Mouse (Mus musculus) MEL (cell line): ENCODE data around the gene Krt80. TPM values are rescaled to one million over a fixed set of nuclear protein-coding genes. Genes with fewer than 3 reads are reported as not detected.

ENCODE experiments used
- DNase-seq: peaks from one replicate; pipeline ENCODE4 v3.0.0; 2011; ENCODE audit warnings: low read depth, low spot score
- H3K27ac ChIP-seq: 2 replicates; pipeline ENCODE4 v1.5.1; 2012; ENCODE audit warnings: low read depth, mild to moderate bottlenecking, control low read depth, low read length, moderate library complexity; ENCODE audit not compliant: control insufficient read depth
- H3K27me3 ChIP-seq, 2 experiments: fragments of 150-350 bp in 1 of 2; sonication (generic) in 1 of 2; 2 replicates each; pipeline ENCODE4 v1.6.1; 2012; ENCODE audit warnings: low read length in 2 of 2, mild to moderate bottlenecking in 2 of 2, improper control_type of control experiment in 1 of 2, moderate library complexity in 1 of 2; ENCODE audit not compliant: insufficient read depth in 2 of 2, control insufficient read depth in 1 of 2
- H3K36me3 ChIP-seq, 2 experiments: 2 replicates each; pipeline ENCODE4 v1.6.1; 2012 to 2014; ENCODE audit warnings: low read length in 2 of 2, improper control_type of control experiment in 1 of 2, inconsistent platforms in 1 of 2, mild to moderate bottlenecking in 1 of 2; ENCODE audit not compliant: insufficient read depth in 2 of 2, control insufficient read depth in 1 of 2
- H3K4me1 ChIP-seq, 2 experiments: fragments of 150-350 bp in 1 of 2; sonication (generic) in 1 of 2; 2 replicates each; pipeline ENCODE4 v1.6.1; 2012; ENCODE audit warnings: low read length in 2 of 2, improper control_type of control experiment in 1 of 2, mild to moderate bottlenecking in 1 of 2; ENCODE audit not compliant: insufficient read depth in 2 of 2, control insufficient read depth in 1 of 2
- H3K4me3 ChIP-seq, 2 experiments: fragments of 150-350 bp in 1 of 2; sonication (generic) in 1 of 2; 2 replicates each; pipeline ENCODE4 v1.5.1; 2012; ENCODE audit warnings: low read depth in 2 of 2, low read length in 2 of 2, mild to moderate bottlenecking in 2 of 2, moderate library complexity in 2 of 2, control low read depth in 1 of 2, improper control_type of control experiment in 1 of 2; ENCODE audit not compliant: control insufficient read depth in 1 of 2, insufficient read depth in 1 of 2
- H3K79me2 ChIP-seq: 2 replicates; pipeline ENCODE4 v1.6.1; 2012; ENCODE audit warnings: mild to moderate bottlenecking, low read length, moderate library complexity; ENCODE audit not compliant: control insufficient read depth, poor library complexity, insufficient read depth
- H3K9ac ChIP-seq: 2 replicates; pipeline ENCODE4 v1.6.1; 2012; ENCODE audit warnings: low read depth, mild to moderate bottlenecking, control low read depth, low read length, moderate library complexity; ENCODE audit not compliant: control insufficient read depth, poor library complexity, severe bottlenecking
- H3K9me3 ChIP-seq: fragments of 150-350 bp; sonication (generic); replicated peaks from 2 replicates; pipeline ENCODE4 v1.6.1; 2012; ENCODE audit warnings: mild to moderate bottlenecking, low read length, improper control_type of control experiment, moderate library complexity; ENCODE audit not compliant: insufficient read depth
- BHLHE40 ChIP-seq: IDR thresholded peaks from 2 replicates; pipeline ENCODE4 v1.6.1; 2012; ENCODE audit warnings: low read depth, mild to moderate bottlenecking, inconsistent platforms, low read length, improper control_type of control experiment, borderline replicate concordance
- CTCF ChIP-seq, 3 experiments: IDR thresholded peaks in 2 of 3; conservative IDR thresholded peaks in 1 of 3; 2 replicates each; pipeline ENCODE4 v1.5.1; 2011 to 2012; ENCODE audit warnings: low read length in 3 of 3, low read depth in 2 of 3, mild to moderate bottlenecking in 2 of 3, improper control_type of control experiment in 1 of 3, inconsistent platforms in 1 of 3, mixed read lengths in 1 of 3, moderate library complexity in 1 of 3; ENCODE audit not compliant: control insufficient read depth in 1 of 3, insufficient read depth in 1 of 3, poor library complexity in 1 of 3, severe bottlenecking in 1 of 3
- HCFC1 ChIP-seq: IDR thresholded peaks from 2 replicates; pipeline ENCODE4 v1.6.1; 2012; ENCODE audit warnings: low read depth, mild to moderate bottlenecking, inconsistent platforms, low read length, improper control_type of control experiment, moderate library complexity
- JUND ChIP-seq: IDR thresholded peaks from 2 replicates; pipeline ENCODE4 v1.6.1; 2011; ENCODE audit warnings: low read depth, mild to moderate bottlenecking, improper control_type of control experiment, low read length
- KAT2A ChIP-seq: conservative IDR thresholded peaks from 2 replicates; pipeline ENCODE4 v1.6.1; 2012; ENCODE audit warnings: low read depth, low read length, improper control_type of control experiment, inconsistent platforms
- MAFK ChIP-seq: IDR thresholded peaks from 2 replicates; pipeline ENCODE4 v1.6.1; 2011; ENCODE audit warnings: low read depth, mild to moderate bottlenecking, low read length, improper control_type of control experiment, borderline replicate concordance
- MAX ChIP-seq: IDR thresholded peaks from 2 replicates; pipeline ENCODE4 v1.6.1; 2011; ENCODE audit warnings: low read length, improper control_type of control experiment
- POLR2A ChIP-seq, 2 experiments: IDR thresholded peaks; 2 replicates each; pipeline ENCODE4 v1.6.1; 2011 to 2012; ENCODE audit warnings: low read length in 2 of 2, mild to moderate bottlenecking in 2 of 2, control low read depth in 1 of 2, improper control_type of control experiment in 1 of 2, low read depth in 1 of 2, moderate library complexity in 1 of 2; ENCODE audit not compliant: control insufficient read depth in 1 of 2, insufficient read depth in 1 of 2, poor library complexity in 1 of 2
- RAD21 ChIP-seq: IDR thresholded peaks from 2 replicates; pipeline ENCODE4 v1.6.1; 2011; ENCODE audit warnings: mild to moderate bottlenecking, low read depth, low read length, improper control_type of control experiment
- SMC3 ChIP-seq: IDR thresholded peaks from 2 replicates; pipeline ENCODE4 v1.6.1; 2011; ENCODE audit warnings: low read depth, low read length, improper control_type of control experiment
- TCF12 ChIP-seq: IDR thresholded peaks from 2 replicates; pipeline ENCODE4 v1.6.1; 2014; ENCODE audit warnings: low read depth, mild to moderate bottlenecking, inconsistent platforms, low read length, improper control_type of control experiment, moderate library complexity
- USF1 ChIP-seq: IDR thresholded peaks from 2 replicates; pipeline ENCODE4 v1.6.1; 2014; ENCODE audit warnings: low read depth, mild to moderate bottlenecking, inconsistent platforms, low read length, improper control_type of control experiment, moderate library complexity
- ZC3H11A ChIP-seq: IDR thresholded peaks from 2 replicates; pipeline ENCODE4 v1.6.1; 2012; ENCODE audit warnings: low read depth, mild to moderate bottlenecking, inconsistent platforms, low read length, improper control_type of control experiment
- ZNF384 ChIP-seq: IDR thresholded peaks from 2 replicates; pipeline ENCODE4 v1.6.1; 2012; ENCODE audit warnings: low read depth, mild to moderate bottlenecking, inconsistent platforms, low read length, improper control_type of control experiment
- polyA plus RNA-seq, 2 experiments: library from polyadenylated mRNA; stranded (reverse) in 1 of 2; unstranded in 1 of 2; fragments of >175 nt in 1 of 2; fragments of >200 nt in 1 of 2; gene quantifications; 2 replicates each; pipeline versions ENCODE4 v1.2.1 to v1.2.4; 2012; ENCODE audit warnings: low replicate concordance in 2 of 2, low read depth in 1 of 2; ENCODE audit not compliant: insufficient read length in 2 of 2, insufficient read depth in 1 of 2, missing spikeins in 1 of 2
- total RNA-seq: library from RNA; depleted of rRNA; stranded (reverse); fragments of 300-350 nt; gene quantifications from 2 replicates; pipeline ENCODE4 v1.2.3, GENCODE M21; 2012

Krt80 gene
- total and polyA plus RNA-seq, 3 experiments, result not detected

DNA sequence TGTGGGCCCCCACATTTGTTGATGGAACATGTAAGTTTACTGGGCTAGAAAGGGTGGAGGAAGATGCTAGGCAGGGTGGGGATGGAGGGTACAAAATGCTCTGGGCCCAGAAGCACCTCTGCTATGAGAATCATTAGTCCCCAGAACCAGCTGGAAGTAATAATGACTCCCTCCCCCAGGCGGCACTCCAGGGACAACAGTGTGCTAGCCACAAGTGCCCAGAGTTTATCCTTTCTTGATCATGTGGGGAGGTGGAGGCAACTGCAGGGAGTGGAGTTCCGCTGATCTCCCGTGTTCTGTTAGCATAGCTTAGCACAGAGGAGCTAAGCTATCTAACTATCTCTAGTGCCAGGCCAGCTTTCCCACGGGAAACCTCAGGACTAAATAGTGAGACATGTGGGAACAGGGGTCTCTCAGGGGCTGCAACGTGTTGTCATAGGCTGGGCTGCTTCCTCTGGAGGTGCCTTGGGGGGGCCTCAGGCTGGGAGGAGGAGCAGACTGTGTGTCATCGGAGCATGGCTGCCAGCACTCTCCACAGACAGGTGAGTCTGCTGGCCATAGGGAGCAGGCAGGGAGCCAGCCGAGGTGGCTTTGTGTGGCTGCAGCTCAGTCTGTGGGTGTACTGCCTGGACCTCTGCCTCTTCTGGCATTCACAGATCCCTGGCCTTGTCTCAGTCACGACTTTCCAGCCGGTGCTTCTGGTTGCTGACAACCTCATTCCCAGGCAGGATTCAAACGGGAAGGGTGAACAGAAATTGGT lies 17.1 kb downstream of the Krt80 start:
- H3K36me3 ChIP-seq, result no peaks in the 10 kb centered on the region
- peaks cover 0 to 2% of the 10 kb centered on the region in 2 experiments; a peak in 1 of 4 replicates for H3K27me3 ChIP-seq
- H3K9me3 ChIP-seq, result no peaks in the 10 kb centered on the region
- TF ChIP-seq POLR2A (IDR thresholded peaks at IDR 0.05; ENCODE audit: control insufficient read depth in 1 of 2, insufficient read depth in 1 of 2, low read depth in 1 of 2, low read length in 2 of 2, poor library complexity in 1 of 2) (no peak), MAFK (no peak), USF1 (no peak)
- no peaks in the 10 kb centered on the region for H3K4me1 ChIP-seq
- no peak overlapping the region for H3K27ac ChIP-seq
- no peak overlapping the region for H3K9ac ChIP-seq
- no peaks in the 10 kb centered on the region for H3K79me2 ChIP-seq
- H3K4me3 ChIP-seq, result no peak overlapping the region
- DNase-seq, result no peak

DNA sequence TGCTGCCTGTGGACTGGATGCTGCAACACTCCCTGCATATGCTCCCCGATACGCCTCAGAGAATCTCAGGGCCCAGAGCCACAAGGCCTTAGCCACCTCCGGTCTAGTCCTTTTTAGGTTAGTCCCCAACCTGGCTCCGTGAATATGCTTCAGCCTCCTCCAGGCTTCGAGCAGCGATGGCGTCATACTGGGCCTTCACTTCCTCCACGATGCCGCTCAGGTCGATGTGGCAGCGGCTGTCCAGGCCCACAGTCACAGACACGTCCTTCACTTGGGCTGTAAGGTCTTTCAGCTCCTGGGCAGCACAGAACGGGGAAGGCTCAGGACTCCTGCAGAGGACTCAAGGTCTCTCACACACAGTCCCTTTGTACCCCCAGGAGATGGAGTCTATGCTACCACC lies 17.9 kb downstream of the Krt80 start:
- no peaks in the 10 kb centered on the region for H3K36me3 ChIP-seq
- no peaks in the 10 kb centered on the region for H3K4me1 ChIP-seq
- no peaks in the 10 kb centered on the region for H3K79me2 ChIP-seq
- TF ChIP-seq HCFC1 (no peak), TCF12 (no peak), KAT2A (no peak), ZC3H11A (no peak), ZNF384 (no peak), BHLHE40 (no peak), JUND (no peak), MAFK (no peak)
- no peak for DNase-seq
- no peak overlapping the region for H3K27ac ChIP-seq
- no peak overlapping the region for H3K9ac ChIP-seq
- H3K27me3 ChIP-seq, result peaks cover 0 to 2% of the 10 kb centered on the region in 2 experiments; a peak in 1 of 4 replicates
- H3K4me3 ChIP-seq, result no peak overlapping the region
- H3K9me3 ChIP-seq, result no peaks in the 10 kb centered on the region

DNA sequence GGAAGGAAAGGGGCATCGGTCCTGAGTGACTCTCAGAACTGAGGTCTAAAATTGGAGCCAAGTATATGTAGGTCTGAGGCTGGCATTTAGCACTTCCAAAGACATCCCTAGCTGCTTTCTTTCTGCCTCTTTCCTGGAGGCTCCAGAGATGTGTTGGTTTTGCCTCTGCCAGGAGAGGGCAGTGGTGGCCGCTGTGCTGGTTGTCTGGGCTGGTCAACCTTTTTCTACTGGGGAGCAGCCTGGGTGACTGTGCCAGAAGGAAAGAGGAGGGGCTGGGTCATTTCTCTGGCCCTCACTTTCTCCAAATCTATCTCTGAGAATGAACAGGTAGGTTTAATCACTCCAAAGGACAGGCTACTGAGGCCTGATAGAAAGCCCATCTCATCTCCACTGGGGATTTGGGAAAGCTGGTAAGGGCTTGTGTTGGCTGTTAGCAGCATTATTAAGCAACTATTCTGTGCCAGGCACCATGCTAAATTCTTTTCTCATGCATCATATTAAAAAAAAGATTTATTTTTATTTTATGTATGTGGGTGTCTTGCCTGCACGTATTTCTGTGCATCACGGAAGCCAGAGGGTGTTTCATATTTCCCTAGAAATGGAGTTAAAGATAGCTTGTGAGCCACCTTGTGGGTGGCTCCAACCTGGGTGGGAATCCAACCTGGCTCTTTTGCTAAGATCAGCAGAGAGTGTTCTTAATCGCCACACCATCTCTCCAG lies 28.0 kb downstream of the Krt80 start:
- H3K4me1 ChIP-seq, result peaks cover 0 to 10% of the 10 kb centered on the region in 2 experiments; a peak in 3 of 4 replicates
- H3K9ac ChIP-seq, result no peak overlapping the region
- DNase-seq, result peak; percentile 30
- H3K9me3 ChIP-seq, result no peaks in the 10 kb centered on the region
- no peak overlapping the region for H3K27ac ChIP-seq
- no peak overlapping the region for H3K4me3 ChIP-seq
- TF ChIP-seq MAX, result no peak
- peak; percentile 44 for TF ChIP-seq RAD21
- TF ChIP-seq CTCF (IDR thresholded peaks at IDR 0.05 in 2 of 3, conservative IDR thresholded peaks at IDR 0.05 in 1 of 3; ENCODE audit: control insufficient read depth in 1 of 3, insufficient read depth in 1 of 3, low read depth in 2 of 3, low read length in 3 of 3, poor library complexity in 1 of 3, severe bottlenecking in 1 of 3), result peak; percentile 42 to 76 (median 67)
- no peak for TF ChIP-seq BHLHE40
- peak; percentile 66 for TF ChIP-seq SMC3
- H3K36me3 ChIP-seq, result no peaks in the 10 kb centered on the region
- H3K27me3 ChIP-seq, result no peaks in the 10 kb centered on the region; a peak in 1 of 4 replicates
- no peaks in the 10 kb centered on the region for H3K79me2 ChIP-seq
